Mouse (Mus musculus): ENCODE measurements at regions not wholly inside any gene's neighbourhood (a gene's known extent, or its start where the extent isn't known, plus 50 kb on each side); places are given as distances from the start of the nearest gene placed in this dataset.

GRCm38 (mm10) chr8:103851286-103851685, 250.1 kb upstream of the Cdh5 start:
- Histone ChIP-seq H3K9me3 (ENCODE audit: control insufficient read depth, low read length) (no peaks in the 10 kb centered on the region), H3K36me3 (replicated peaks; ENCODE audit: control insufficient read depth, insufficient read depth) (no peaks in the 10 kb centered on the region), H3K27me3 (ENCODE audit: control insufficient read depth, insufficient read depth, low read length) (no peaks in the 10 kb centered on the region), H3K27ac (no peak overlapping the region), H3K4me1 (replicated peaks; ENCODE audit: control insufficient read depth, insufficient read depth, low read length) (no peaks in the 10 kb centered on the region), H3K4me2 (replicated peaks) (no peak overlapping the region), H3K4me3 (replicated peaks; ENCODE audit: low read length) (no peak overlapping the region), H3K9ac (no peak overlapping the region)
- 75% methylated on average over 8 of the region's 8 CpGs for WGBS
- ATAC-seq (ENCODE audit: low FRiP score): no peak
- no peak for DNase-seq (ENCODE audit: low spot score)

- Histone ChIP-seq H3K27me3 (ENCODE audit: control insufficient read depth, insufficient read depth, low read length) (no peaks in the 10 kb centered on the region), H3K4me1 (replicated peaks; ENCODE audit: control insufficient read depth, insufficient read depth, low read length) (no peaks in the 10 kb centered on the region), H3K9ac (no peak overlapping the region), H3K4me3 (replicated peaks; ENCODE audit: low read length) (no peak overlapping the region), H3K36me3 (replicated peaks; ENCODE audit: control insufficient read depth, insufficient read depth) (no peaks in the 10 kb centered on the region), H3K9me3 (ENCODE audit: control insufficient read depth, low read length) (no peaks in the 10 kb centered on the region), H3K27ac (no peak overlapping the region), H3K4me2 (replicated peaks) (no peak overlapping the region)
- 77% methylated on average over 4 of the region's 4 CpGs for WGBS
- ATAC-seq (ENCODE audit: low FRiP score): no peak
- no peak for DNase-seq (ENCODE audit: low spot score)
Observed at GRCm38 (mm10) chr8:103853048-103853447, 248.4 kb upstream of the Cdh5 start.

- Histone ChIP-seq H3K36me3 (replicated peaks; ENCODE audit: control insufficient read depth, insufficient read depth) (no peaks in the 10 kb centered on the region), H3K27me3 (ENCODE audit: control insufficient read depth, insufficient read depth, low read length) (no peaks in the 10 kb centered on the region), H3K4me2 (replicated peaks) (no peak overlapping the region), H3K9me3 (ENCODE audit: control insufficient read depth, low read length) (no peaks in the 10 kb centered on the region), H3K27ac (no peak overlapping the region), H3K9ac (no peak overlapping the region), H3K4me3 (replicated peaks; ENCODE audit: low read length) (no peak overlapping the region), H3K4me1 (replicated peaks; ENCODE audit: control insufficient read depth, insufficient read depth, low read length) (no peaks in the 10 kb centered on the region)
- 72% methylated on average over 9 of the region's 9 CpGs for WGBS
- ATAC-seq (ENCODE audit: low FRiP score): no peak
- no peak for DNase-seq (ENCODE audit: low spot score)
Observed at GRCm38 (mm10) chr8:103855291-103855690, 246.1 kb upstream of the Cdh5 start.

GRCm38 (mm10) chr8:103859130-103859529, 242.3 kb upstream of the Cdh5 start:
- no peak for DNase-seq (ENCODE audit: low spot score)
- H3K9ac ChIP-seq: no peak overlapping the region
- no peaks in the 10 kb centered on the region for H3K36me3 ChIP-seq (replicated peaks; ENCODE audit: control insufficient read depth, insufficient read depth)
- H3K27ac ChIP-seq: no peak overlapping the region
- no peak for ATAC-seq (ENCODE audit: low FRiP score)
- no peak overlapping the region for H3K4me2 ChIP-seq (replicated peaks)
- no peak overlapping the region for H3K4me3 ChIP-seq (replicated peaks; ENCODE audit: low read length)
- no peaks in the 10 kb centered on the region for H3K4me1 ChIP-seq (replicated peaks; ENCODE audit: control insufficient read depth, insufficient read depth, low read length)
- no peaks in the 10 kb centered on the region for H3K27me3 ChIP-seq (ENCODE audit: control insufficient read depth, insufficient read depth, low read length)
- 100% methylated on average over 1 of the region's 1 CpGs for WGBS
- H3K9me3 ChIP-seq (ENCODE audit: control insufficient read depth, low read length): no peaks in the 10 kb centered on the region

- no peak overlapping the region for H3K4me3 ChIP-seq (replicated peaks; ENCODE audit: low read length)
- H3K27me3 ChIP-seq (ENCODE audit: control insufficient read depth, insufficient read depth, low read length): no peaks in the 10 kb centered on the region
- H3K9ac ChIP-seq: no peak overlapping the region
- H3K27ac ChIP-seq: no peak overlapping the region
- no peak overlapping the region for H3K4me2 ChIP-seq (replicated peaks)
- 21% methylated on average over 7 of the region's 7 CpGs for WGBS
- no peaks in the 10 kb centered on the region for H3K9me3 ChIP-seq (ENCODE audit: control insufficient read depth, low read length)
- H3K4me1 ChIP-seq (replicated peaks; ENCODE audit: control insufficient read depth, insufficient read depth, low read length): peaks cover 7% of the 10 kb centered on the region; the same call in 1 of the 2 replicates
- no peaks in the 10 kb centered on the region for H3K36me3 ChIP-seq (replicated peaks; ENCODE audit: control insufficient read depth, insufficient read depth)
- DNase-seq (ENCODE audit: low spot score) (peak; percentile 64), ATAC-seq (ENCODE audit: low FRiP score) (peak; percentile 71; the same call in 1 of the 2 replicates)
Observed at GRCm38 (mm10) chr8:103873598-103874502, 227.6 kb upstream of the Cdh5 start.

GRCm38 (mm10) chr8:103874506-103874905, 226.9 kb upstream of the Cdh5 start:
- whole genome bisulfite sequencing: 43% methylated on average over 8 of the region's 8 CpGs
- H3K9me3 ChIP-seq (ENCODE audit: control insufficient read depth, low read length): no peaks in the 10 kb centered on the region

GRCm38 (mm10) chr8:103879505-103879904, 221.9 kb upstream of the Cdh5 start:
- DNase-seq (ENCODE audit: low spot score): no peak
- Histone ChIP-seq H3K36me3 (replicated peaks; ENCODE audit: control insufficient read depth, insufficient read depth) (no peaks in the 10 kb centered on the region), H3K27me3 (ENCODE audit: control insufficient read depth, insufficient read depth, low read length) (no peaks in the 10 kb centered on the region), H3K4me3 (replicated peaks; ENCODE audit: low read length) (no peak overlapping the region), H3K9me3 (ENCODE audit: control insufficient read depth, low read length) (no peaks in the 10 kb centered on the region), H3K27ac (no peak overlapping the region), H3K4me2 (replicated peaks) (no peak overlapping the region), H3K4me1 (replicated peaks; ENCODE audit: control insufficient read depth, insufficient read depth, low read length) (no peaks in the 10 kb centered on the region), H3K9ac (no peak overlapping the region)
- 93% methylated on average over 2 of the region's 2 CpGs for WGBS
- no peak for ATAC-seq (ENCODE audit: low FRiP score)

More at GRCm38 (mm10) chr8:103874506-103874905, 226.9 kb upstream of the Cdh5 start:
- Histone ChIP-seq H3K27ac (no peak overlapping the region), H3K4me2 (replicated peaks) (no peak overlapping the region), H3K36me3 (replicated peaks; ENCODE audit: control insufficient read depth, insufficient read depth) (no peaks in the 10 kb centered on the region), H3K27me3 (ENCODE audit: control insufficient read depth, insufficient read depth, low read length) (no peaks in the 10 kb centered on the region), H3K9ac (no peak overlapping the region), H3K4me3 (replicated peaks; ENCODE audit: low read length) (no peak overlapping the region), H3K4me1 (replicated peaks; ENCODE audit: control insufficient read depth, insufficient read depth, low read length) (peaks cover 7% of the 10 kb centered on the region; the same call in 1 of the 2 replicates)
- DNase-seq (ENCODE audit: low spot score): no peak
- ATAC-seq (ENCODE audit: low FRiP score): no peak

- 93% methylated on average over 14 of the region's 14 CpGs for WGBS
- H3K4me1 ChIP-seq (replicated peaks; ENCODE audit: control insufficient read depth, insufficient read depth, low read length): no peaks in the 10 kb centered on the region
- H3K9ac ChIP-seq: no peak overlapping the region
- no peak overlapping the region for H3K4me3 ChIP-seq (replicated peaks; ENCODE audit: low read length)
- no peak overlapping the region for H3K27ac ChIP-seq
- DNase-seq (ENCODE audit: low spot score): no peak
- H3K4me2 ChIP-seq (replicated peaks): no peak overlapping the region
- no peaks in the 10 kb centered on the region for H3K9me3 ChIP-seq (ENCODE audit: control insufficient read depth, low read length)
- H3K36me3 ChIP-seq (replicated peaks; ENCODE audit: control insufficient read depth, insufficient read depth): no peaks in the 10 kb centered on the region
- ATAC-seq (ENCODE audit: low FRiP score): no peak
- no peaks in the 10 kb centered on the region for H3K27me3 ChIP-seq (ENCODE audit: control insufficient read depth, insufficient read depth, low read length)
Observed at GRCm38 (mm10) chr8:103880431-103881145, 220.8 kb upstream of the Cdh5 start.

- Histone ChIP-seq H3K27me3 (ENCODE audit: control insufficient read depth, insufficient read depth, low read length) (no peaks in the 10 kb centered on the region), H3K27ac (no peak overlapping the region), H3K9me3 (ENCODE audit: control insufficient read depth, low read length) (no peaks in the 10 kb centered on the region), H3K4me1 (replicated peaks; ENCODE audit: control insufficient read depth, insufficient read depth, low read length) (no peaks in the 10 kb centered on the region), H3K4me2 (replicated peaks) (no peak overlapping the region), H3K9ac (no peak overlapping the region), H3K36me3 (replicated peaks; ENCODE audit: control insufficient read depth, insufficient read depth) (no peaks in the 10 kb centered on the region), H3K4me3 (replicated peaks; ENCODE audit: low read length) (no peak overlapping the region)
- WGBS: 68% methylated on average over 3 of the region's 3 CpGs
- ATAC-seq (ENCODE audit: low FRiP score) (no peak), DNase-seq (ENCODE audit: low spot score) (no peak)
Observed at GRCm38 (mm10) chr8:103881146-103881486, 220.3 kb upstream of the Cdh5 start.

All from hindbrain, embryonic 14.5 days (tissue).